Mouse (Mus musculus) MN1 (cell line): ENCODE results near the gene Dixdc1.
"Not testable (repeated sequence)": the region's sequence is repeated elsewhere in the genome, so short reads cannot be mapped to it uniquely, and the experiment has no call there.

ENCODE experiments used
- DNase-seq: peaks from one replicate; pipeline ENCODE4 v3.0.0-alpha.2; 2016; ENCODE audit warnings: low spot score

Gene Dixdc1

GRCm38 (mm10) chr9:50646826-50647370 lies 92.4 kb downstream of the Dixdc1 start:
- DNase-seq: no peak

- no peak for DNase-seq
These were observed 105.0 kb downstream of the Dixdc1 start for GRCm38 (mm10) chr9:50634270-50634669.

DNA sequence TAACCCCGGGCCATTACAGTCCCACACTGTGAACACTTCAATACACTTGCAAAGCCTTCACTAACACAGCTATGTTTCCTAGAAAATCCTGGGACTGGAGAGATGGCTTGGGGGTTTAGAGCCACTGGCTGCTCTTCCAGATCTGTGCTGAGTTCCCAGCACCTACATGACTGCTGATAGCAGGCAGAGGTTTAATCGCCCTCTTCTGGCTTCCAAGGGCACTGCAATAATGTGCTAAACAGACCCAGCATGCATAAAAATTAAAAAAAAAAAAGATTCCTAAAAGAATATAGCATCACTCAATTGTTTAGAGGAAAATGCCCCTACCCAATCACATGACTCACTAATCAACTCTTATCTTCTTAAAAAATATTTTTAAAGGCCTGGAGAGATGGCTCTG lies 106.3 kb downstream of the Dixdc1 start:
- peak; percentile 26 for DNase-seq

DNA sequence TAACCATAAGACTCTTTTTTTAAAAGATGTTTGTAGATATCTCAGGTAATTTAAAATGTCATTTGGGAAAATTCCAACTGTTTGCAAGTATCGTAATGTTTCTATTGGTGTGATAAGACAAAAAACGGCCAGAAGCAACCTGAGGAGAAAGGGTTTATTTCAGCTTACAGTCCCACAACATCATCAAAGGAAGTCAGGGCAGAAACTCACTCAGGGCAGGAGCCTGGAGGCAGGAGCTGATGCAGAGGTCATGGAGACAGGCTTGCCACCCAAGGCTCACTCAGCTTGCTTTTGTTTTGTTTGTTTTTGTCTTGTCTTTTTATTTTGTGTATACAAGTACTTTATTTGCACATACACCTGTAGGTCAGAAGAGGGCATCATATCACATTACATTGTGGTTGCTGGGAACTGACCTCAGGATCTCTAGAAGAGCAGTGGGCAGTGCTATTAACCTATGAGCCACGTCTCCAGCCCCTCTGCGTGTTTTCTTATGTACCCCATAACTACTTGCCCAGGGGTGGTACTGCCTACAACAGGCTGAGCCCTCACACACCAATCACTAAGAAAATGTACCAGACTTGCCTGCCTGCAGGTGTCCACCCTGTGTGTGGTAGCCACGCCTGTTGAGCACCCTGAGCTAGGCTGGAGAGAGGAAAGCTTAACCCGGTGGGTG lies 107.2 kb downstream of the Dixdc1 start:
- no peak for DNase-seq

DNA sequence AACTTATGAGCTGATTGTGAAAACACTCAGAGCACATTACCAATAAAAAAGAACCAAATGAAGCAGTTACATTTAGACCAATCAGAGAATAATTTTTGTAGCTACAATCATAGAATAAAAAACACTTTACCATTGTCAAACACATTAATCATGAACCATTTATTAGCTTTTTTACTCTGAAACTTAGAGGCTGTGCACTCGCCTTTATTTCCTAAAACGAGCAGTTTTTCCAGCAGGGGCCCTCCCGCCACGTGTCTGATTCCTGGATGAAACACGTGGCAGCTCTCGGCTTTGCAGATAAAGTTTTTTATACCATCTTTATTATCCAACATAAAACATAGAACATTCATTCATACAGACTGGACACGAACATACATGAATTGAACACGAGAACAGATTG lies 108.4 kb downstream of the Dixdc1 start:
- DNase-seq: not testable (repeated sequence)

DNA sequence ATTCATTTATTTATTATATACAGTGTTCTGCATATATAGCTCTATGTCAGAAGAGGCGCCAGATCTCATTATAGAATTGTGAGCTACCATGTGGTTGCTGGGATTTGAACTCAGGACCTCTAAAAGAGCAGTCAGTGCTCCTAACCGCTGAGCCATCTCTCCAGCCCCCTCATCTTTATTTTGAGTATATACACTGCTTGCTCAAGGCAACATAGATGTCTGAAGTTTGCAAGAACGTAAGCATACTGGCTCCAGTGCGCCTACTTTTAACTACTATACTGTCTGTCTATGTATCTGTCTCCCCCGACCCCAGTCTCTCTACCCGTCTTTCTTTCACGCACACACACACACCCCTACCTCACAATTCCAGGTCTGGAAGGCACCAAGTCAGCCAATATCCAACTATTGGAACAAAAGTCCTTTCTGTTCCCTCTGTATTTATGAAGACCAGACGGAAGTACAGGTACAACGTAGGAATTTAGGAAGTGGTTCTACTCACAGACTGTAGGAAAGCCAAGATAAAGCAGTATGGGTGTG lies 121.5 kb downstream of the Dixdc1 start:
- DNase-seq: no peak

DNA sequence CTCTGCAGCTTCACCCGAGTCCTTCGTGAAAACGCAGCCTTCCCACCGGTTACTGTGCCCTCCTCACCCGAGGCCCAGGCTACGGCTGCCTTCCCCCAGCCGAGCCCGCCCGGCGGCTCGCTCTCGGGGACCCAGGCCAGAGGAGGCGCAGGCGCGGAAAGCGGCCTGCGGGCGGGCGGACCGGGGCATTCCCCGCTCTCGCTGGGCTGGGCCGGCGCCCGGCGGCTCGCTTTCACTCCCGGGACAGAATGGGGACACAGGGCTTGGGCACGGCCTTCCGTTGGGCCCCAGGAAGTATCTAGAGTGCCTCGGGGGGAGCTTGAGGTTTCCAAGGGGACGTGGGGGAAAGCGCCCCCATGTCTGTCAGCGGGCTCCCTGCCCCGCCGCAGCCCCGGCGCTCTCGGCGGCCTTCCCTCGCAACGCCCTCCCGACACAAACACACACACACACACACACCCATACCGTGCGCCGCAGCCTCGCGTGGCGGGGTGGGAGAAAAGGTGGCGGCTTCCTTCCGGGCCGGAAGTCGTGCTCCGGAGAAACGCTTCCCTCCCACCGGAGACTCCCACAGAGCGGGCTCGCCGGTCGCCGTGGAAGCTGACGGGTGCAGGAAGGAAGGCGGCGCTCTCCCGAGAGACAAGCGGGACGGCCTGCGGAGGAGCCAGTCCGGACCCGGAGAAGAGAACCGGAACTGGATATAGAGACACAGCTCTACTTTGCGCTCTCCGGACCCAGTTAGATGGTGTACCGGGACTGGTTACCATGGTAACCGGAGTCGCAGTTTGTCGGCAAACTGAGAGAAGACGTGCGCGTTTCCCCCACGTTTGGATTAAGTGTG lies 122.3 kb downstream of the Dixdc1 start, which contains the start of the genes Pih1d2 and Nkapd1:
TSS of gene Pih1d2 (plus strand) at position 556 of the 838 bp plus-strand sequence.
TSS of gene Nkapd1 (minus strand) at position 699 of the 838 bp plus-strand sequence.
- peak; percentile 94 for DNase-seq

- DNase-seq: no peak
These were observed 123.2 kb downstream of the Dixdc1 start for GRCm38 (mm10) chr9:50616161-50616560.
